Mouse (Mus musculus) brain, embryonic 14.5 days (tissue): Measurements from ENCODE around the gene Zyx.

Source experiments
- CTCF ChIP-seq: fragments of 200-500 bp; IDR thresholded peaks from 2 replicates; pipeline ENCODE4 v1.5.1; 2012; ENCODE audit warnings: inconsistent platforms, mild to moderate bottlenecking, moderate library complexity, borderline replicate concordance; ENCODE audit not compliant: insufficient read depth, insufficient read length; ENCODE audit errors: extremely low read depth
- POLR2A ChIP-seq: fragments of 200-500 bp; IDR thresholded peaks from 2 replicates; pipeline ENCODE4 v1.6.1; 2012; ENCODE audit warnings: mild to moderate bottlenecking, inconsistent platforms, borderline replicate concordance; ENCODE audit not compliant: poor library complexity, insufficient read depth, insufficient read length, severe bottlenecking; ENCODE audit errors: extremely low read depth

DNA sequence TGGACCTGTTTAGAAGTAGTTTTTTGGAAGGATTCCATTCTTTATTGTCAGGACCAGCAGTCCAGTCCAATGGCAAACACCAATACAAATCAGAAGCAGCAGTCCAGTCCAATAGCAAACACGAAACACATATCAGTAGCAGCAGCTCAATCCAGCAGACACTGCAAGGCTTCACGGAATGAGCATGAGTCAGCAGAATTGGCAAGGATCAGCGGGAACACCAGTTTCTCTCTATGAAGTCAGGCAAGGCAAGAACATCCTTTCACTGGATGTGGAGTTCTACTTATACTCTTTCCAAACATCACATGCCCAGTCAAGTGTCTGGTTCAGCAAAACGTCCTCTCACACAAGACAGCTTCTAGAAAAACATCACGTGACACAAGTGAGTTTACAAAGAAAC, 9.4 kb upstream of the Zyx start:
- TF ChIP-seq POLR2A = no peak
- no peak for TF ChIP-seq CTCF
